Mouse (Mus musculus) stomach, embryonic 16.5 days (tissue): ENCODE results near the gene Foxp1. TPM values are rescaled to one million over a fixed set of nuclear protein-coding genes. Genes with fewer than 3 reads are reported as not detected.
A peak's percentile ranks its signal among the peaks of the same experiment; 100 is the strongest.

ENCODE experiments used
- ATAC-seq: fragments of 200-750 bp; cut with Nextera tagmentation; 2 replicates; pipeline ENCODE4 v1.8.0; 2017; ENCODE audit warnings: moderate number of reproducible peaks, moderate TSS enrichment; ENCODE audit not compliant: insufficient read depth, low FRiP score
- H3K27ac ChIP-seq: fragments of 300-500 bp; sonication (generic); 2 replicates; pipeline ENCODE4 v1.5.1; 2014; ENCODE audit warnings: low read length
- H3K27me3 ChIP-seq: fragments of 300-500 bp; sonication (generic); 2 replicates; pipeline ENCODE4 v1.6.1; 2014; ENCODE audit warnings: low read length, control low read depth, mixed read lengths; ENCODE audit not compliant: control insufficient read depth, insufficient read depth
- H3K36me3 ChIP-seq: fragments of 300-500 bp; sonication (generic); 2 replicates; pipeline ENCODE4 v1.6.1; 2014; ENCODE audit warnings: low read length; ENCODE audit not compliant: control insufficient read depth, insufficient read depth
- H3K4me1 ChIP-seq: fragments of 300-500 bp; sonication (generic); 2 replicates; pipeline ENCODE4 v1.6.1; 2014; ENCODE audit warnings: low read length, control low read depth, mixed read lengths; ENCODE audit not compliant: control insufficient read depth, insufficient read depth
- H3K4me2 ChIP-seq: fragments of 300-500 bp; sonication (generic); 2 replicates; pipeline ENCODE4 v1.6.1; 2014; ENCODE audit warnings: low read depth, low read length, mixed read lengths
- H3K4me3 ChIP-seq: fragments of 300-500 bp; sonication (generic); replicated peaks from 2 replicates; pipeline ENCODE4 v1.5.1; 2014; ENCODE audit warnings: mild to moderate bottlenecking, low read length
- H3K9ac ChIP-seq: fragments of 300-500 bp; sonication (generic); 2 replicates; pipeline ENCODE4 v1.6.1; 2014; ENCODE audit warnings: low read length
- H3K9me3 ChIP-seq: fragments of 300-500 bp; sonication (generic); replicated peaks from 2 replicates; pipeline ENCODE4 v1.6.1; 2016; ENCODE audit warnings: low read length, control low read depth; ENCODE audit not compliant: control insufficient read depth
- WGBS: fragments of 180-500 bp; shearing (Covaris S2); extraction: QIAGEN DNeasy Blood & Tissue Kit; methylation state at CpG from one replicate; pipeline ENCODE4 v1.1.7; 2014; 5-methylcytosine and 5-hydroxymethylcytosine counted together
- polyA plus RNA-seq: library from polyadenylated mRNA; unstranded; fragments of >200 nt; fragmentation: Nextera tagmentation; extraction: Ambion mirVana; gene quantifications from 2 replicates; pipeline ENCODE4 v1.2.1, GENCODE M21; 2015

Foxp1 gene
- polyA plus RNA-seq, 1 experiment from 2014 or later: 108 TPM

GRCm38 (mm10) chr6:99004255-99004997 lies 518.1 kb downstream of the Foxp1 start:
- Histone ChIP-seq H3K4me3 (no peak overlapping the region), H3K27ac (no peak overlapping the region), H3K4me1 (peaks cover 5% of the 10 kb centered on the region; the same call in 1 of the 2 replicates), H3K9me3 (0 out of 2 replicates have a peak, but pooled peaks cover 3% of the 10 kb centered on the region), H3K9ac (no peak overlapping the region), H3K27me3 (no peaks in the 10 kb centered on the region), H3K36me3 (peaks cover 34% of the 10 kb centered on the region), H3K4me2 (no peak overlapping the region)
- no peak for ATAC-seq
- WGBS: 83% methylated on average over 12 of the region's 12 CpGs

- H3K9me3 ChIP-seq: no peaks in the 10 kb centered on the region
- no peaks in the 10 kb centered on the region for H3K27me3 ChIP-seq
- H3K4me1 ChIP-seq: peaks cover 10% of the 10 kb centered on the region; the same call in 1 of the 2 replicates
- H3K27ac ChIP-seq: no peak overlapping the region
- H3K9ac ChIP-seq: no peak overlapping the region
- H3K36me3 ChIP-seq: peaks cover 23% of the 10 kb centered on the region
- no peak for ATAC-seq
- H3K4me2 ChIP-seq: no peak overlapping the region
- 86% methylated on average over 15 of the region's 15 CpGs for WGBS
- no peak overlapping the region for H3K4me3 ChIP-seq
These were observed 519.3 kb downstream of the Foxp1 start for GRCm38 (mm10) chr6:99003108-99003709.

GRCm38 (mm10) chr6:99001637-99002036 lies 520.9 kb downstream of the Foxp1 start:
- Histone ChIP-seq H3K4me3 (no peak overlapping the region), H3K9ac (no peak overlapping the region), H3K4me1 (peaks cover 11% of the 10 kb centered on the region; the same call in 1 of the 2 replicates), H3K4me2 (no peak overlapping the region), H3K9me3 (no peaks in the 10 kb centered on the region), H3K27ac (no peak overlapping the region), H3K27me3 (no peaks in the 10 kb centered on the region), H3K36me3 (peaks cover 10% of the 10 kb centered on the region; the same call in 1 of the 2 replicates)
- ATAC-seq: no peak
- 81% methylated on average over 9 of the region's 9 CpGs for WGBS

GRCm38 (mm10) chr6:98998971-98999932 lies 523.3 kb downstream of the Foxp1 start:
- no peak for ATAC-seq
- no peaks in the 10 kb centered on the region for H3K27me3 ChIP-seq
- no peak overlapping the region for H3K4me3 ChIP-seq
- 73% methylated on average over 35 of the region's 35 CpGs for WGBS
- no peak overlapping the region for H3K9ac ChIP-seq
- no peak overlapping the region for H3K4me2 ChIP-seq
- H3K36me3 ChIP-seq: peaks cover 7% of the 10 kb centered on the region; the same call in 1 of the 2 replicates
- peaks cover 25% of the 10 kb centered on the region for H3K4me1 ChIP-seq
- no peak overlapping the region for H3K27ac ChIP-seq
- no peaks in the 10 kb centered on the region for H3K9me3 ChIP-seq

GRCm38 (mm10) chr6:98997742-98998141 lies 524.8 kb downstream of the Foxp1 start:
- H3K9ac ChIP-seq: no peak overlapping the region
- peak; percentile 14; the same call in 1 of the 2 replicates for ATAC-seq
- no peak overlapping the region for H3K4me3 ChIP-seq
- peaks cover 4% of the 10 kb centered on the region; the same call in 1 of the 2 replicates for H3K36me3 ChIP-seq
- WGBS: 68% methylated on average over 9 of the region's 9 CpGs
- H3K27ac ChIP-seq: no peak overlapping the region
- no peaks in the 10 kb centered on the region for H3K9me3 ChIP-seq
- H3K4me1 ChIP-seq: peaks cover 34% of the 10 kb centered on the region
- H3K27me3 ChIP-seq: no peaks in the 10 kb centered on the region
- no peak overlapping the region for H3K4me2 ChIP-seq

- H3K9me3 ChIP-seq: no peaks in the 10 kb centered on the region
- ATAC-seq: no peak
- H3K9ac ChIP-seq: no peak overlapping the region
- 95% methylated on average over 2 of the region's 2 CpGs for WGBS
- H3K27ac ChIP-seq: no peak overlapping the region
- H3K36me3 ChIP-seq: no peaks in the 10 kb centered on the region
- H3K4me3 ChIP-seq: no peak overlapping the region
- H3K27me3 ChIP-seq: no peaks in the 10 kb centered on the region
- no peak overlapping the region for H3K4me2 ChIP-seq
- peaks cover 43% of the 10 kb centered on the region for H3K4me1 ChIP-seq
These were observed 525.7 kb downstream of the Foxp1 start for GRCm38 (mm10) chr6:98996822-98997221.

- WGBS: 81% methylated on average over 1 of the region's 1 CpGs
- Histone ChIP-seq H3K9me3 (no peaks in the 10 kb centered on the region), H3K9ac (no peak overlapping the region), H3K36me3 (no peaks in the 10 kb centered on the region), H3K4me3 (no peak overlapping the region), H3K27ac (no peak overlapping the region), H3K4me1 (peaks cover 47% of the 10 kb centered on the region), H3K27me3 (no peaks in the 10 kb centered on the region), H3K4me2 (no peak overlapping the region)
- ATAC-seq: no peak
These were observed 526.2 kb downstream of the Foxp1 start for GRCm38 (mm10) chr6:98996346-98996745.

GRCm38 (mm10) chr6:98995681-98996080 lies 526.8 kb downstream of the Foxp1 start:
- no peaks in the 10 kb centered on the region for H3K9me3 ChIP-seq
- 69% methylated on average over 4 of the region's 4 CpGs for WGBS

More at GRCm38 (mm10) chr6:98995681-98996080, 526.8 kb downstream of the Foxp1 start:
- Histone ChIP-seq H3K27me3 (no peaks in the 10 kb centered on the region), H3K4me2 (no peak overlapping the region), H3K36me3 (no peaks in the 10 kb centered on the region), H3K9ac (no peak overlapping the region), H3K4me3 (no peak overlapping the region), H3K27ac (no peak overlapping the region), H3K4me1 (peaks cover 54% of the 10 kb centered on the region)
- ATAC-seq: no peak
